Mouse (Mus musculus) neural tube, embryonic 13.5 days (tissue): Measurements from ENCODE around the gene Snrnp35. TPM values are rescaled to one million over a fixed set of nuclear protein-coding genes. Genes with fewer than 3 reads are reported as not detected.
"Not testable (repeated sequence)": the region's sequence is repeated elsewhere in the genome, so short reads cannot be mapped to it uniquely, and the experiment has no call there.

Experiments
- ATAC-seq: fragments of 200-750 bp; cut with Nextera tagmentation; 2 replicates; pipeline ENCODE4 v1.8.0; 2017; ENCODE audit warnings: low read depth, mild to moderate bottlenecking, moderate TSS enrichment, moderate library complexity
- H3K27ac ChIP-seq: fragments of 300-500 bp; sonication (generic); replicated peaks from 2 replicates; pipeline ENCODE4 v1.5.1; 2015; ENCODE audit warnings: moderate library complexity, mild to moderate bottlenecking, inconsistent platforms
- H3K27me3 ChIP-seq: fragments of 300-500 bp; sonication (generic); 2 replicates; pipeline ENCODE4 v1.6.1; 2015; ENCODE audit warnings: mild to moderate bottlenecking, inconsistent platforms
- H3K36me3 ChIP-seq: fragments of 300-500 bp; sonication (generic); 2 replicates; pipeline ENCODE4 v1.6.1; 2015; ENCODE audit warnings: mild to moderate bottlenecking, inconsistent platforms
- H3K4me1 ChIP-seq: fragments of 300-500 bp; sonication (generic); replicated peaks from 2 replicates; pipeline ENCODE4 v1.6.1; 2015; ENCODE audit warnings: inconsistent platforms
- H3K4me2 ChIP-seq: fragments of 300-500 bp; sonication (generic); 2 replicates; pipeline ENCODE4 v1.6.1; 2015; ENCODE audit warnings: inconsistent platforms, mild to moderate bottlenecking, moderate library complexity
- H3K4me3 ChIP-seq: fragments of 300-500 bp; sonication (generic); 2 replicates; pipeline ENCODE4 v1.5.1; 2015; ENCODE audit warnings: mild to moderate bottlenecking, inconsistent platforms
- H3K9ac ChIP-seq: fragments of 300-500 bp; sonication (generic); 2 replicates; pipeline ENCODE4 v1.6.1; 2015; ENCODE audit warnings: moderate library complexity, mild to moderate bottlenecking, inconsistent platforms
- H3K9me3 ChIP-seq: fragments of 300-500 bp; sonication (generic); 2 replicates; pipeline ENCODE4 v1.6.1; 2016; ENCODE audit warnings: inconsistent platforms
- WGBS: fragments of 180-500 bp; shearing (Covaris S2); methylation state at CpG from one replicate; pipeline ENCODE4 v1.1.7; 2015; 5-methylcytosine and 5-hydroxymethylcytosine counted together
- polyA plus RNA-seq: library from polyadenylated mRNA; unstranded; fragments of >200 nt; fragmentation: Nextera tagmentation; extraction: Ambion mirVana; gene quantifications from 2 replicates; pipeline ENCODE4 v1.2.1, GENCODE M21; 2015

The Snrnp35 gene
- polyA plus RNA-seq, 1 experiment from 2014 or later, result 27.8 TPM

- Histone ChIP-seq H3K9me3 (no peaks in the 10 kb centered on the region), H3K4me3 (no peak overlapping the region), H3K4me1 (peaks cover 34% of the 10 kb centered on the region), H3K4me2 (no peak overlapping the region), H3K27me3 (no peaks in the 10 kb centered on the region), H3K27ac (no peak overlapping the region), H3K9ac (no peak overlapping the region), H3K36me3 (peaks cover 73% of the 10 kb centered on the region)
- WGBS, result 66% methylated on average over 6 of the region's 6 CpGs
- ATAC-seq, result no peak
Measured at GRCm38 (mm10) chr5:124449494-124449893, 33.4 kb upstream of the Snrnp35 start.

- Histone ChIP-seq H3K36me3 (peaks cover 78% of the 10 kb centered on the region), H3K9me3 (no peaks in the 10 kb centered on the region), H3K4me1 (peaks cover 28% of the 10 kb centered on the region), H3K27me3 (no peaks in the 10 kb centered on the region), H3K4me2 (no peak overlapping the region), H3K4me3 (no peak overlapping the region), H3K9ac (no peak overlapping the region), H3K27ac (no peak overlapping the region)
- ATAC-seq, result no peak
- WGBS, result 90% methylated on average over 7 of the region's 7 CpGs
Measured at GRCm38 (mm10) chr5:124450051-124450450, 32.9 kb upstream of the Snrnp35 start.

- no peak for ATAC-seq
- Histone ChIP-seq H3K4me1 (peaks cover 28% of the 10 kb centered on the region), H3K4me3 (no peak overlapping the region), H3K9me3 (no peaks in the 10 kb centered on the region), H3K9ac (no peak overlapping the region), H3K4me2 (no peak overlapping the region), H3K27ac (no peak overlapping the region), H3K27me3 (no peaks in the 10 kb centered on the region), H3K36me3 (peaks cover 86% of the 10 kb centered on the region)
- 87% methylated on average over 16 of the region's 16 CpGs for WGBS
Measured at GRCm38 (mm10) chr5:124450641-124451340, 32.1 kb upstream of the Snrnp35 start.

- peaks cover 10% of the 10 kb centered on the region for H3K4me1 ChIP-seq
- H3K9ac ChIP-seq, result no peak overlapping the region
- no peaks in the 10 kb centered on the region for H3K27me3 ChIP-seq
- H3K4me3 ChIP-seq, result no peak overlapping the region
- ATAC-seq, result no peak
- H3K9me3 ChIP-seq, result no peaks in the 10 kb centered on the region
- no peak overlapping the region for H3K4me2 ChIP-seq
- H3K36me3 ChIP-seq, result peaks cover 97% of the 10 kb centered on the region
- H3K27ac ChIP-seq, result peak overlapping the region; percentile 28; the same call in 1 of the 2 replicates
- WGBS, result 82% methylated on average over 15 of the region's 15 CpGs
Measured at GRCm38 (mm10) chr5:124452494-124453228, 30.3 kb upstream of the Snrnp35 start.

GRCm38 (mm10) chr5:124453339-124454081 is 29.4 kb upstream of the Snrnp35 start:
- Histone ChIP-seq H3K9me3 (no peaks in the 10 kb centered on the region), H3K4me1 (peaks cover 10% of the 10 kb centered on the region), H3K36me3 (peaks cover 97% of the 10 kb centered on the region), H3K4me3 (no peak overlapping the region), H3K27ac (peak overlapping the region; percentile 28; the same call in 1 of the 2 replicates), H3K4me2 (no peak overlapping the region), H3K27me3 (no peaks in the 10 kb centered on the region), H3K9ac (0 out of 2 replicates have a peak overlapping the region, but pooled peaks have one; percentile 12)
- ATAC-seq, result no peak
- WGBS, result 87% methylated on average over 13 of the region's 13 CpGs

- 72% methylated on average over 1 of the region's 1 CpGs for WGBS
Measured at GRCm38 (mm10) chr5:124454082-124454419, 28.9 kb upstream of the Snrnp35 start.

GRCm38 (mm10) chr5:124456762-124457161 is 26.2 kb upstream of the Snrnp35 start:
- ATAC-seq, result no peak
- H3K9me3 ChIP-seq, result no peaks in the 10 kb centered on the region
- H3K4me2 ChIP-seq, result no peak overlapping the region
- no peak overlapping the region for H3K4me3 ChIP-seq
- H3K27me3 ChIP-seq, result no peaks in the 10 kb centered on the region
- H3K4me1 ChIP-seq, result no peaks in the 10 kb centered on the region; the same call in 1 of the 2 replicates
- H3K36me3 ChIP-seq, result peaks cover 96% of the 10 kb centered on the region
- H3K27ac ChIP-seq, result no peak overlapping the region
- no peak overlapping the region for H3K9ac ChIP-seq
- WGBS, result 93% methylated on average over 6 of the region's 6 CpGs

More at GRCm38 (mm10) chr5:124454082-124454419, 28.9 kb upstream of the Snrnp35 start:
- Histone ChIP-seq H3K4me2 (no peak overlapping the region), H3K9me3 (no peaks in the 10 kb centered on the region), H3K4me3 (no peak overlapping the region), H3K4me1 (peaks cover 8% of the 10 kb centered on the region), H3K36me3 (peaks cover 97% of the 10 kb centered on the region), H3K27ac (no peak overlapping the region; the same call in 1 of the 2 replicates), H3K9ac (0 out of 2 replicates have a peak overlapping the region, but pooled peaks have one; percentile 12), H3K27me3 (no peaks in the 10 kb centered on the region)
- no peak for ATAC-seq

GRCm38 (mm10) chr5:124460922-124461321 is 22.0 kb upstream of the Snrnp35 start:
- WGBS, result 95% methylated on average over 14 of the region's 14 CpGs
- not testable (repeated sequence) for ATAC-seq

GRCm38 (mm10) chr5:124462297-124463025 is 20.5 kb upstream of the Snrnp35 start:
- Histone ChIP-seq H3K9me3 (no peaks in the 10 kb centered on the region), H3K9ac (no peak overlapping the region), H3K27me3 (no peaks in the 10 kb centered on the region), H3K4me1 (no peaks in the 10 kb centered on the region), H3K27ac (no peak overlapping the region), H3K36me3 (peaks cover 69% of the 10 kb centered on the region), H3K4me2 (no peak overlapping the region), H3K4me3 (no peak overlapping the region)
- ATAC-seq, result no peak
- 90% methylated on average over 8 of the region's 8 CpGs for WGBS

More at GRCm38 (mm10) chr5:124460922-124461321, 22.0 kb upstream of the Snrnp35 start:
- H3K9ac ChIP-seq, H3K27ac ChIP-seq, H3K4me1 ChIP-seq, H3K27me3 ChIP-seq, H3K4me2 ChIP-seq, H3K4me3 ChIP-seq, H3K9me3 ChIP-seq: not testable (repeated sequence)
- H3K36me3 ChIP-seq, result peaks cover 79% of the 10 kb centered on the region

GRCm38 (mm10) chr5:124463462-124463861 is 19.5 kb upstream of the Snrnp35 start:
- Histone ChIP-seq H3K4me3 (no peak overlapping the region), H3K9ac (no peak overlapping the region), H3K27me3 (no peaks in the 10 kb centered on the region), H3K4me1 (no peaks in the 10 kb centered on the region), H3K27ac (no peak overlapping the region), H3K36me3 (peaks cover 68% of the 10 kb centered on the region), H3K9me3 (no peaks in the 10 kb centered on the region), H3K4me2 (no peak overlapping the region)
- WGBS, result 94% methylated on average over 5 of the region's 5 CpGs
- ATAC-seq, result no peak

- H3K9me3 ChIP-seq, result no peaks in the 10 kb centered on the region
- no peak for ATAC-seq
- no peak overlapping the region for H3K4me2 ChIP-seq
- no peak overlapping the region for H3K4me3 ChIP-seq
- H3K27ac ChIP-seq, result no peak overlapping the region
- no peak overlapping the region for H3K9ac ChIP-seq
- H3K36me3 ChIP-seq, result peaks cover 65% of the 10 kb centered on the region
- no peaks in the 10 kb centered on the region for H3K4me1 ChIP-seq
- no peaks in the 10 kb centered on the region for H3K27me3 ChIP-seq
Measured at GRCm38 (mm10) chr5:124464905-124465304, 18.0 kb upstream of the Snrnp35 start.
